8 mouse cellular contexts compared by ENCODE assay signal in genomic region chr14:34080321-34080997, GRCm38 (mm10). TPM values are rescaled to one million over a fixed set of nuclear protein-coding genes. Genes with fewer than 3 reads are reported as not detected.
DNase-seq lines count a peak whose midpoint lies in the region; ATAC-seq lines count a peak whose summit lies in the region.

No protein-coding gene starts in this region.

- peak; percentile 57 to 88 for DNase-seq in adrenal gland, adult (ENCODE audit: inconsistent age in 2 of 2, low spot score in 1 of 2)
- DNase-seq in cerebellum, postnatal 25 days, result peak; percentile 70 to 85
- peak; percentile 62 to 67 for DNase-seq in frontal cortex, postnatal 36 days (ENCODE audit: low spot score in 2 of 2)
- DNase-seq in layer of hippocampus, postnatal 36 days, result peak; percentile 52 to 60
- DNase-seq in lung, postnatal 4 days, result peak; percentile 59 to 77
- peak; percentile 73 to 87 for DNase-seq in right cerebral cortex, postnatal 10 days (ENCODE audit: low spot score in 2 of 2)

- no peaks in the 10 kb centered on the region for H3K4me1 ChIP-seq in hindbrain, embryonic 16.5 days (ENCODE audit: control insufficient read depth, insufficient read depth, low read depth, low read length)

- no peak overlapping the region for H3K4me2 ChIP-seq in hindbrain, embryonic 16.5 days (ENCODE audit: low read length)

- WGBS in hindbrain, embryonic 16.5 days, result 12% methylated on average over 11 of the region's 11 CpGs

- H3K9ac ChIP-seq in hindbrain, embryonic 16.5 days (ENCODE audit: low read depth, low read length), result no peak overlapping the region

- no peak overlapping the region for H3K27ac ChIP-seq in hindbrain, embryonic 16.5 days (ENCODE audit: low read depth, low read length)

- H3K27me3 ChIP-seq in hindbrain, embryonic 16.5 days (replicated peaks; ENCODE audit: control insufficient read depth, insufficient read depth, low read length), result no peaks in the 10 kb centered on the region

- H3K9me3 ChIP-seq in hindbrain, embryonic 16.5 days (ENCODE audit: control insufficient read depth, low read length), result no peaks in the 10 kb centered on the region

- no peak overlapping the region for H3K4me3 ChIP-seq in hindbrain, embryonic 16.5 days (ENCODE audit: low read length)

- peak; percentile 87 for ATAC-seq in hindbrain, embryonic 16.5 days
- ATAC-seq in activated CD4-positive, CD25-positive, alpha-beta regulatory T cell, adult 4 months, result no peak

- H3K36me3 ChIP-seq in hindbrain, embryonic 16.5 days (ENCODE audit: control insufficient read depth, insufficient read depth, low read length), result no peaks in the 10 kb centered on the region

RNA-seq across cellular contexts. Expression of gene Anxa8, which starts 5.3 kb away (rescaled TPM):
- 0.24 and 0.27 TPM in 2 replicates for polyA plus RNA-seq in hindbrain, embryonic 16.5 days (2015; fragmentation: Nextera tagmentation; extraction: Ambion mirVana)
- under 1 TPM in 1 of 2 experiments, not detected in 1; 0.20 TPM for total RNA-seq in layer of hippocampus, postnatal 36 days (2021)
- polyA plus RNA-seq in activated CD4-positive, CD25-positive, alpha-beta regulatory T cell, adult 4 months (2017; shearing (Covaris generic)), result not detected

RNA-seq across cellular contexts. Expression of gene A630023A22Rik, which starts 22.1 kb away (rescaled TPM):
- 0.30 TPM in 1 of 2 replicates, not detected in the other for polyA plus RNA-seq in hindbrain, embryonic 16.5 days (2015; fragmentation: Nextera tagmentation; extraction: Ambion mirVana)
- total RNA-seq in layer of hippocampus, postnatal 36 days (2021), result not detected
- polyA plus RNA-seq in activated CD4-positive, CD25-positive, alpha-beta regulatory T cell, adult 4 months (2017; shearing (Covaris generic)), result not detected

RNA-seq across cellular contexts. Expression of gene Antxrl, which starts 28.0 kb away (rescaled TPM):
- not detected in 2 replicates for polyA plus RNA-seq in hindbrain, embryonic 16.5 days (2015; fragmentation: Nextera tagmentation; extraction: Ambion mirVana)
- total RNA-seq in layer of hippocampus, postnatal 36 days (2021), result not detected
- not detected for polyA plus RNA-seq in activated CD4-positive, CD25-positive, alpha-beta regulatory T cell, adult 4 months (2017; shearing (Covaris generic))
